Mouse (Mus musculus) kidney, embryonic 14.5 days (tissue): Measurements from ENCODE around the gene Trpv1. TPM values are rescaled to one million over a fixed set of nuclear protein-coding genes. Genes with fewer than 3 reads are reported as not detected.

Experiments used
- ATAC-seq: fragments of 200-750 bp; cut with Nextera tagmentation; 2 replicates; pipeline ENCODE4 v1.8.0; 2017; ENCODE audit warnings: moderate number of reproducible peaks, mild to moderate bottlenecking, moderate TSS enrichment, moderate library complexity; ENCODE audit not compliant: low FRiP score, low TSS enrichment
- H3K27ac ChIP-seq: fragments of 300-500 bp; sonication (generic); 2 replicates; pipeline ENCODE4 v1.5.1; 2014; ENCODE audit warnings: low read depth, mild to moderate bottlenecking, low read length, moderate library complexity, mixed read lengths
- H3K27me3 ChIP-seq: fragments of 300-500 bp; sonication (generic); 2 replicates; pipeline ENCODE4 v1.6.1; 2014; ENCODE audit warnings: mild to moderate bottlenecking, low read length; ENCODE audit not compliant: control insufficient read depth, insufficient read depth
- H3K36me3 ChIP-seq: fragments of 300-500 bp; sonication (generic); 2 replicates; pipeline ENCODE4 v1.6.1; 2014; ENCODE audit warnings: low read length, mixed read lengths; ENCODE audit not compliant: control insufficient read depth, insufficient read depth
- H3K4me1 ChIP-seq: fragments of 300-500 bp; sonication (generic); 2 replicates; pipeline ENCODE4 v1.6.1; 2014; ENCODE audit warnings: low read length, mixed read lengths; ENCODE audit not compliant: control insufficient read depth, insufficient read depth
- H3K4me2 ChIP-seq: fragments of 300-500 bp; sonication (generic); replicated peaks from 2 replicates; pipeline ENCODE4 v1.6.1; 2014; ENCODE audit warnings: low read depth, mild to moderate bottlenecking, low read length
- H3K4me3 ChIP-seq: fragments of 300-500 bp; sonication (generic); 2 replicates; pipeline ENCODE4 v1.5.1; 2014; ENCODE audit warnings: mild to moderate bottlenecking, low read length
- H3K9ac ChIP-seq: fragments of 300-500 bp; sonication (generic); 2 replicates; pipeline ENCODE4 v1.6.1; 2014; ENCODE audit warnings: low read depth, mild to moderate bottlenecking, low read length, moderate library complexity
- H3K9me3 ChIP-seq: fragments of 300-500 bp; sonication (generic); 2 replicates; pipeline ENCODE4 v1.6.1; 2016; ENCODE audit warnings: low read length; ENCODE audit not compliant: control insufficient read depth
- WGBS: fragments of 180-500 bp; shearing (Covaris S2); extraction: QIAGEN DNeasy Blood & Tissue Kit; methylation state at CpG from one replicate; pipeline ENCODE4 v1.1.7; 2014; 5-methylcytosine and 5-hydroxymethylcytosine counted together
- polyA plus RNA-seq: library from polyadenylated mRNA; unstranded; fragments of >200 nt; fragmentation: Nextera tagmentation; extraction: Ambion mirVana; gene quantifications from 2 replicates; pipeline ENCODE4 v1.2.1, GENCODE M21; 2014

The Trpv1 gene
- not detected in 2 replicates for polyA plus RNA-seq

DNA sequence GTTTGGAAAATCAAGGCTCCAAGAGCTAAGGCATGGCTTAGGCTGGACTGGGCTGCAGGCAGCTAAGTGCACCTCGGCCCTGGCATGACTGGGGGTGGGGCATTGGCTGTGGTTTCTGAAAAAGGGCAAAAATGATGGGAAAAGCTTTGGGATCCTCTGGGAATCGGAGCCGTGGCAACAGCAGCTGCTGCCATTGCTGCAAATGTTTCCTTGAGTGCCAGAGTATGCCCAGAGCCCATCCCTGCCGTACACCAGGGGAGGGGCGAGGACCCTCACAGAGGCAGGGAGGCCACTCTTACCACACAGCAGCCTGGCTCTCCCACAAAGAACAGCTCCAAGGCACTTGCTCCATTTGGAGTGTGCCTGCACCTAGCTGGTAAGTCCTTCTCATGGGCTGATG lies at the start of gene Trpv1:
TSS of gene Trpv1 (plus strand) at position 301 of the 400 bp plus-strand sequence.
- 82% methylated on average over 5 of the region's 5 CpGs for WGBS
- H3K4me2 ChIP-seq = no peak within 1 kb of the TSS
- peaks cover 8% of the 10 kb centered on the region; the same call in 1 of the 2 replicates for H3K4me1 ChIP-seq
- no peaks in the 10 kb centered on the region for H3K27me3 ChIP-seq
- no peak within 1 kb of the TSS for H3K9ac ChIP-seq
- H3K9me3 ChIP-seq = no peaks in the 10 kb centered on the region
- H3K27ac ChIP-seq = no peak within 1 kb of the TSS
- no peaks in the 10 kb centered on the region for H3K36me3 ChIP-seq
- no peak for ATAC-seq
- no peak within 1 kb of the TSS for H3K4me3 ChIP-seq

DNA sequence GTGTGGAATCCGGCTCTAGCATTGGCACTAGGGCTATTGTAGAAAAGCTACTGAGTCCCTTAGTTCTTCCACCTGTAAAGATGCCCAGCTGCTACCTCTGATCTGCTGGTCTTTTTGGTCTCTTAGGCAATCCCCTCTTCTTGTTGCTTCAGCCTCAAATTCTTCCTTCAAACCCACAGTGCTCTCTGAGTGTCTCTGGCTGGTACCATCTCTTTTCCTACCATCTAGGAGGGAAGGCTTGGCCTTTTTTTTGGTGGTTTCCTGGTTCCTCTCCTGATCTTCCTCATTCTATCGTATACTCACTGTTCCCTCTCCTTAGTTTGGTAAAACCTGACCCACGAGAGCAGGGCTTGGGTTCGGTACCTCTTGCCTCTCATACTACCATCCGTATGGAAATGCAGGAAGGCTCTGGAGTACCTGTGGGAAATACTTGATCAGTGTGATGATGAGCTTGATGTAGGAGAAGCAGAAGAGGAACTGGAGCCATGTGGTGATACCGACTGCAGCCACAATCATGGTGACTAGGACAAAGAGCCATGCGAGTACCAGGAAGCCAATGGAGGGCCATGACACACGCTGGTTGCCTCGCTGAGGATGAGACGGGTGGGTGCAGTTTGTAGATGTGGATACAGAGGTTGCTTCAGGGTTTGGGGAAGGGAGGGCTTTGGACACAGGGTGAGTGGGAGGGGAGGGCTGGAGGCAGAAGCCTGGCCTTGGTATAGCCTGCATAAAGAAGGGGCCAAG lies 48.0 kb upstream of the Trpv1 start:
- no peak overlapping the region for H3K9ac ChIP-seq
- no peaks in the 10 kb centered on the region for H3K4me1 ChIP-seq
- peaks cover 35% of the 10 kb centered on the region; the same call in 1 of the 2 replicates for H3K36me3 ChIP-seq
- H3K27ac ChIP-seq = no peak overlapping the region
- H3K4me3 ChIP-seq = no peak overlapping the region
- 88% methylated on average over 10 of the region's 10 CpGs for WGBS
- H3K27me3 ChIP-seq = no peaks in the 10 kb centered on the region
- H3K4me2 ChIP-seq = no peak overlapping the region
- ATAC-seq = no peak
- no peaks in the 10 kb centered on the region for H3K9me3 ChIP-seq

DNA sequence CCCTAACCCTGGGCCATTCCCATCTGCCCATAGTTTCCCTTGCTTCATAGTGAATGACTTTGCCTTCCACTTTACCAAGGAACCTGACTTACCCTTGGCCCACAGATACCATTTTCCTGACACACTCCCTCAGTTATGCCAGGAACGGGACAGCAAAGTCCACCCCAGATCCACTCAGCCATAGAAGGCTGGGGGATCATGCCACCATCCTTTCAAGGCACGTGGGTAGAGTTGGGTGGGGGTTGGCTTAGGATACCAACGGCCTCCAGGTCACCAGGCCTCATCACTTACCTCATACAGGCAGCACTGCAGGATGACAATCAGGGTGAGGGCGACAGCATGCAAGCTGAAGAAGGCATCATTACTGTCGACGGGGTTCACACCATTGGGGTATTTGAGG lies 46.9 kb upstream of the Trpv1 start:
- no peak for ATAC-seq
- H3K4me3 ChIP-seq = no peak overlapping the region
- 86% methylated on average over 6 of the region's 6 CpGs for WGBS
- H3K9me3 ChIP-seq = no peaks in the 10 kb centered on the region
- peaks cover 32% of the 10 kb centered on the region; the same call in 1 of the 2 replicates for H3K36me3 ChIP-seq
- no peak overlapping the region for H3K9ac ChIP-seq
- H3K27me3 ChIP-seq = no peaks in the 10 kb centered on the region
- H3K4me2 ChIP-seq = no peak overlapping the region
- no peak overlapping the region for H3K27ac ChIP-seq
- H3K4me1 ChIP-seq = no peaks in the 10 kb centered on the region

DNA sequence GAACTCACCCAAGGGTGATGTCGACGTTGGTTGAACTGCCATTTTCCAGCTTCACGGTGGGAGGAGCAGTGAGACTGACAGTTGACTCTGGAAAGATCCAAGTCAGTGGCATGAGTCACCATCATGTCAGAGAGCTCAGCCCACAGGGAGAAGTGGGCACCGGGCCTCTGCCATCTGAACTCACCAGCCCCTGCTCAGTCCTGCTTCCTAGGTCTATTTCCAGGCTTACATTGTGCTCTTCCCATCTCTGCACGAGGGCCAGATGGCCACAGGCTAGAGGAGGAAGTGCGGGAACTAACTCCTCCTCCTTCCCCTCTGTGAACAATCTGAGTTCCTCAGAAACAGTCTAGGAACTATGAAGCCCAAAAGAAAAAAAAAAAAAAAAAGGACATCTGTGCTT lies 41.0 kb upstream of the Trpv1 start:
- WGBS = 77% methylated on average over 6 of the region's 6 CpGs
- Histone ChIP-seq H3K27ac (no peak overlapping the region), H3K27me3 (no peaks in the 10 kb centered on the region), H3K4me2 (no peak overlapping the region), H3K9me3 (no peaks in the 10 kb centered on the region), H3K9ac (no peak overlapping the region), H3K4me1 (no peaks in the 10 kb centered on the region), H3K4me3 (no peak overlapping the region), H3K36me3 (peaks cover 14% of the 10 kb centered on the region; the same call in 1 of the 2 replicates)
- no peak for ATAC-seq

DNA sequence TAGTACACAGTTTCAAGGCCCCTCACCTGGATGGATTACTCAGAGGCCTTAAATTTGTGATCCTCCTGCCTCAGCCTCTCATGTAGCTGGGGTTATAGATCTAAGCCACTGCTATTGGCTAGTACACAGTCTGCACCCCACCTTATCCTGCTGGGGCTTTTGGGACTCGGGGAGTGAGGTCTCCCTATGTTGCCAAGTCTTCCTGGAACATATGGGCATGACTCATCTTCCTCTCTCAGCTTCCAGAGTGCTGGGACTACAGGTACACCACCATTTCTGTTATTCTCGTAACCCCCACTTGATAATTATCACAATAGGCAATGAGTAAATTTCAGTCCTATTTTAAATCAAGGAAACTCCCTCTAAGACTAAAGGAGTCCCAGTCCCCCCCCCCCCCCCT lies 39.6 kb upstream of the Trpv1 start:
- WGBS = 74% methylated on average over 2 of the region's 2 CpGs
- Histone ChIP-seq H3K4me2 (no peak overlapping the region), H3K36me3 (peaks cover 10% of the 10 kb centered on the region; the same call in 1 of the 2 replicates), H3K4me1 (no peaks in the 10 kb centered on the region), H3K9me3 (no peaks in the 10 kb centered on the region), H3K4me3 (no peak overlapping the region), H3K27ac (no peak overlapping the region), H3K27me3 (no peaks in the 10 kb centered on the region), H3K9ac (no peak overlapping the region)
- ATAC-seq = no peak

DNA sequence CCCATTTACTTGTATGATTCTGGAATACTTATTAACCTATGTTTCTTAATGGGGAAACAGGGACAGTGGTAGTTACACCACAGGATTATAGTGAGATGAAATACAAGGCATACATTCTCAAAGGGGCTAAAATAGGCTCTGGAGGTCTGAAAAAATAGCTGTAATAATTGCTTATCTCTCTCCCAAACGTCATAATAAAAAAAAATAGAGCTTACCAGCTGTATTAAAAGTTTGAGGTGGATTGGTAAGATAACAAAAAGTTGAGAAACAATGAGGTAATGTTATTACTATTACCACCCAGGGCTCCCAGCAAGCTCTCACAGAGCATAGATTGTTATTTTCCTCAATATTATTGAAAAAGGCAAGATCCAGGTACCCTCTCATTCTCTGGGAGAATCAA lies 35.9 kb upstream of the Trpv1 start:
- Histone ChIP-seq H3K9ac (peak overlapping the region; percentile 63; the same call in 1 of the 2 replicates), H3K27me3 (no peaks in the 10 kb centered on the region), H3K4me3 (peak overlapping the region; percentile 57), H3K27ac (no peak overlapping the region), H3K4me1 (no peaks in the 10 kb centered on the region), H3K4me2 (peak overlapping the region; percentile 83), H3K36me3 (no peaks in the 10 kb centered on the region), H3K9me3 (no peaks in the 10 kb centered on the region)
- no peak for ATAC-seq
- 5% methylated on average over 1 of the region's 1 CpGs for WGBS

DNA sequence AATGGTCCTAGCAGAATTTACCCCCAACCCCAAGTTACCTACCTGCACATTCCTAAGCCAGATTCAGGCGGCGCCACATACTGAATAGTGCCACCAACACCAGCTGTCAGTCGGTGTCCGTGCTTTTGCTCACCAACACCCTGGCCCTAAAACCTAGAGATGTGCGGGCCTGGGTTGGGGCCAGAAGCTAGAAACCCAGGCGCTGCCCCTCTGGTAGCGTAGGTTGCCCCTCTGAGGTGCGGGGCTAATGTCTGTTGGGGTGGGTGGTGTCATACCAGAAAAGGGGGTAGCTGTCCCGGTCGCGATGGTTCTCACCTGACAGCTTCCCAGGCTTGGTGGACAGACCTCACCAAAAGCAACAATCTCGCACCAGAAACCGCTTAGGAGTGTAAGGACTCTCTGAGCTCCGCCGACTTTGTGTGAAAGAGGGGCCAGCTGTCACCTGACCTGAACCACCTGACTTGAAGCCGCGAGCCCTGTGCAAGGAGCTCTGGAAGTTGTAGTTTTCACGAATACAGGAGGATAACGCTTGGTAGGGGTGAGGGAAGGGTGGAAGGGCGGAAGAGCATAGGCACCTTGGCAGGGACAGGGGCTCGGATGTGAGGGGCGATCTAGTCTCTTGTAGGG lies 35.4 kb upstream of the Trpv1 start, which contains the start of gene Ctns:
TSS of gene Ctns (minus strand) at position 440 of the 627 bp plus-strand sequence.
- Histone ChIP-seq H3K4me1 (no peaks in the 10 kb centered on the region), H3K27ac (no peak within 1 kb of the TSS), H3K27me3 (no peaks in the 10 kb centered on the region), H3K9me3 (no peaks in the 10 kb centered on the region), H3K4me2 (peak within 1 kb of the TSS; percentile 83), H3K36me3 (no peaks in the 10 kb centered on the region), H3K4me3 (peak within 1 kb of the TSS; percentile 57), H3K9ac (peak within 1 kb of the TSS; percentile 63)
- 1% methylated on average over 22 of the region's 22 CpGs for WGBS
- ATAC-seq = peak; percentile 96

DNA sequence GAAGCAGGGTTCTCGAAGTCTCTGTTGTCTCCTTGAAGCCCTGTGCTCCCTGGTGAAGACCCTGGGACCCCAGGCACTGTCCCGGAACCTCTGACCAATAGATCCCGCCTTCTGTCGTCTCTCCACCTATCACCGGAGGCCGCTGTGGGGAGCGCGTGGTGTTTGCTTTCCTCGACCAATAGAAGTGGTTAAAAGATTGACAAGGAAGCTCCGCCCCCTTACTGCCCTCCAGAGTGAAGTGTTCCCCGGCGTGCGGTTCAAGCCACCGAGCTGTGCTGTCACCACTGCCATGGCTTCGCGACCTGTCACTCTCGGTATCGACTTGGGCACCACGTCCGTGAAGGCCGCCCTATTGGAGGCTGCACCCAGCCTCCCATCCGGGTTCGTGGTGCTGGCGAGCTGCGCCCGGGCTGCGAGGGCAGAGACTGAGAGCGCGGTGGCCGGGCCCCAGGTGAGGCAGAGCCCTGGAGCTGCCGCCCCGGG lies 34.8 kb upstream of the Trpv1 start, which contains the start of gene Shpk:
TSS of gene Shpk (plus strand) at position 231 of the 483 bp plus-strand sequence.
- Histone ChIP-seq H3K4me2 (peak within 1 kb of the TSS; percentile 83), H3K27ac (no peak within 1 kb of the TSS), H3K9ac (peak within 1 kb of the TSS; percentile 63), H3K4me1 (no peaks in the 10 kb centered on the region), H3K9me3 (no peaks in the 10 kb centered on the region), H3K4me3 (peak within 1 kb of the TSS; percentile 57), H3K36me3 (no peaks in the 10 kb centered on the region), H3K27me3 (no peaks in the 10 kb centered on the region)
- ATAC-seq = peak; percentile 97
- under 1% methylated on average over 32 of the region's 32 CpGs for whole genome bisulfite sequencing

DNA sequence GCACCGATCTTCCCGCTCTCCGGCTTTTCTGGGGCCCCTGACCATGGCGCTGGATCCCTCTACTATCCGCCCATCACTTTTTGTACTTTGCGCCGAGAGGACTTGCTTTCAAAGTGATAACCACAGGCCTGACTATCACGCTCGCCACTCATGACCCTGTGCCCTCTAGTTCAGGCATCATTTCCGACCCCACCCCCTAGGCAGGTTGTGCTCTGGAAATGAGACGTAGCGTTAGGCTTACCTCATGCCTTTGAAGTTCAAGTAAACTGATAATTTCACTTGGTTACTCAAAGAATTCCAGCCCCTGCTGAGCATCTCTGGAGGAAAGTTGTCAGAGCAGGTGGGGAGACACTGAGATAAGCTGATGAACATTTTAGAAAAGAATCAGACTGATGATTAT lies 34.2 kb upstream of the Trpv1 start:
- peak overlapping the region; percentile 63; the same call in 1 of the 2 replicates for H3K9ac ChIP-seq
- H3K4me1 ChIP-seq = no peaks in the 10 kb centered on the region
- peak overlapping the region; percentile 57 for H3K4me3 ChIP-seq
- peak overlapping the region; percentile 83 for H3K4me2 ChIP-seq
- no peak overlapping the region for H3K27ac ChIP-seq
- no peaks in the 10 kb centered on the region for H3K9me3 ChIP-seq
- 3% methylated on average over 12 of the region's 12 CpGs for WGBS
- ATAC-seq = no peak
- H3K36me3 ChIP-seq = no peaks in the 10 kb centered on the region
- no peaks in the 10 kb centered on the region for H3K27me3 ChIP-seq
